Mouse (Mus musculus): ENCODE results near the gene Wipi2.

DNA sequence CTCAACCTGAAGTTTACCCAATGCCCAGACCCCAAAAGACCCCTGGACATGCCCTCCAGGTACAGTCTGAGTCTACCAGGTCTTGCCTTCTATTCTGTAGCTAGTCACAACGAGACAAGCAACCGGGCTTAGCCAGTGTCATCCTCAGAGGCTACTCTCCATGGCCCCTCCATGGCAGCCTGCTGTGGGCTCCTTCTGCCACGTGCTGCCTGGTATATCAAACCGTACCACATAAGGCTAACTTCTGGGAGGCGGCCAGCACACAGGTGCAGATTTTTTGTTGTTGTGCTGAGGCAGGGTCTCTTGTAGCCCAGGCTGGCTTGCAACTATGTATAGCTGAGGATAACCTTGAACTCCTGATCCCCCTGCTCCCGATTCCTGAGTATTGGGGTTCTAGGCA lies 88.6 kb downstream of the Wipi2 start:
- TF ChIP-seq POLR2A (IDR thresholded peaks at IDR 0.05; ENCODE audit: borderline replicate concordance, control insufficient read depth, low read depth, low read length): no peak
- TF ChIP-seq CTCF (IDR thresholded peaks at IDR 0.05; ENCODE audit: control insufficient read depth, insufficient read depth, low read length): no peak
